Mouse (Mus musculus) layer of hippocampus, adult 18-20 months (tissue): ENCODE measurements around the gene Dgki. TPM values are rescaled to one million over a fixed set of nuclear protein-coding genes. Genes with fewer than 3 reads are reported as not detected.

ENCODE experiments used
- DNase-seq, 2 experiments: peaks; one replicate each; pipeline ENCODE4 v3.0.0; 2022; ENCODE audit warnings: low spot score in 2 of 2
- total RNA-seq, 2 experiments: library from RNA; stranded (reverse); gene quantifications; 2 replicates each; pipeline ENCODE4 v1.2.3; 2021

The Dgki gene
- total RNA-seq, 2 experiments from 2014 or later, result 86.9 to 88.0 TPM

- no peak for DNase-seq
Measured at GRCm38 (mm10) chr6:36815992-36816391, 484.0 kb downstream of the Dgki start.

GRCm38 (mm10) chr6:36812666-36813515 is 487.1 kb downstream of the Dgki start:
- no peak for DNase-seq

GRCm38 (mm10) chr6:36810448-36810847 is 489.5 kb downstream of the Dgki start:
- DNase-seq, result no peak

- peak; percentile 62 to 78 for DNase-seq
Measured at GRCm38 (mm10) chr6:36809747-36810285, 490.2 kb downstream of the Dgki start, which contains the start of gene Ptn. Ptn (minus strand) TSS chr6:36810220.

GRCm38 (mm10) chr6:36809311-36809726 is 490.7 kb downstream of the Dgki start:
- no peak for DNase-seq

- no peak for DNase-seq
Measured at GRCm38 (mm10) chr6:36808306-36809058, 491.5 kb downstream of the Dgki start.

- no peak for DNase-seq
Measured at GRCm38 (mm10) chr6:36806906-36807305, 493.1 kb downstream of the Dgki start.

- no peak for DNase-seq
Measured at GRCm38 (mm10) chr6:36800309-36800946, 499.6 kb downstream of the Dgki start.

- no peak for DNase-seq
Measured at GRCm38 (mm10) chr6:36797066-36797655, 502.8 kb downstream of the Dgki start.

Other genes starting within 250 kb of the Dgki start
- gene Creb3l2, start 142.0 kb upstream of the Dgki start, total RNA-seq, result 1 to 10 TPM; 9.3 to 9.4 TPM
- gene Akr1d1, start 230.0 kb upstream of the Dgki start, total RNA-seq, result not detected